Mouse (Mus musculus) intestine, embryonic 16.5 days (tissue): Measurements from ENCODE around the gene Zfp637. TPM values are rescaled to one million over a fixed set of nuclear protein-coding genes. Genes with fewer than 3 reads are reported as not detected.
"Not testable (repeated sequence)": the region's sequence is repeated elsewhere in the genome, so short reads cannot be mapped to it uniquely, and the experiment has no call there.

Source experiments
- ATAC-seq: fragments of 200-750 bp; cut with Nextera tagmentation; 2 replicates; pipeline ENCODE4 v1.8.0; 2017; ENCODE audit warnings: moderate TSS enrichment, moderate library complexity
- H3K27ac ChIP-seq: fragments of 300-500 bp; sonication (generic); 2 replicates; pipeline ENCODE4 v1.5.1; 2014; ENCODE audit warnings: mild to moderate bottlenecking, low read length
- H3K27me3 ChIP-seq: fragments of 300-500 bp; sonication (generic); replicated peaks from 2 replicates; pipeline ENCODE4 v1.6.1; 2014; ENCODE audit warnings: low read length, control low read depth, mixed read lengths; ENCODE audit not compliant: control insufficient read depth, insufficient read depth
- H3K36me3 ChIP-seq: fragments of 300-500 bp; sonication (generic); 2 replicates; pipeline ENCODE4 v1.6.1; 2014; ENCODE audit warnings: low read length, control low read depth; ENCODE audit not compliant: control insufficient read depth, insufficient read depth
- H3K4me1 ChIP-seq: fragments of 300-500 bp; sonication (generic); 2 replicates; pipeline ENCODE4 v1.6.1; 2014; ENCODE audit warnings: low read length, control low read depth, mixed read lengths; ENCODE audit not compliant: control insufficient read depth, insufficient read depth
- H3K4me2 ChIP-seq: fragments of 300-500 bp; sonication (generic); 2 replicates; pipeline ENCODE4 v1.6.1; 2014; ENCODE audit warnings: low read depth, low read length, control low read depth
- H3K4me3 ChIP-seq: fragments of 300-500 bp; sonication (generic); 2 replicates; pipeline ENCODE4 v1.5.1; 2014; ENCODE audit warnings: mild to moderate bottlenecking, low read length
- H3K9ac ChIP-seq: fragments of 300-500 bp; sonication (generic); 2 replicates; pipeline ENCODE4 v1.6.1; 2014; ENCODE audit warnings: low read depth, low read length
- H3K9me3 ChIP-seq: fragments of 300-500 bp; sonication (generic); 2 replicates; pipeline ENCODE4 v1.6.1; 2016; ENCODE audit warnings: low read length, control low read depth; ENCODE audit not compliant: control insufficient read depth
- WGBS: fragments of 180-500 bp; shearing (Covaris S2); extraction: QIAGEN DNeasy Blood & Tissue Kit; methylation state at CpG from one replicate; pipeline ENCODE4 v1.1.7; 2014; 5-methylcytosine and 5-hydroxymethylcytosine counted together
- polyA plus RNA-seq: library from polyadenylated mRNA; unstranded; fragments of >200 nt; fragmentation: Nextera tagmentation; extraction: Ambion mirVana; gene quantifications from 2 replicates; pipeline ENCODE4 v1.2.1, GENCODE M21; 2015

Gene Zfp637
- polyA plus RNA-seq, 1 experiment from 2014 or later: 85.9 TPM

GRCm38 (mm10) chr6:117857990-117858389 is 17.0 kb downstream of the Zfp637 start:
- peak; percentile 48 for ATAC-seq
- WGBS: 53% methylated on average over 1 of the region's 1 CpGs
- H3K9ac ChIP-seq: no peak overlapping the region
- no peaks in the 10 kb centered on the region for H3K36me3 ChIP-seq
- no peaks in the 10 kb centered on the region for H3K27me3 ChIP-seq
- no peaks in the 10 kb centered on the region for H3K4me1 ChIP-seq
- H3K27ac ChIP-seq: no peak overlapping the region
- H3K9me3 ChIP-seq: no peaks in the 10 kb centered on the region
- no peak overlapping the region for H3K4me3 ChIP-seq
- H3K4me2 ChIP-seq: no peak overlapping the region

DNA sequence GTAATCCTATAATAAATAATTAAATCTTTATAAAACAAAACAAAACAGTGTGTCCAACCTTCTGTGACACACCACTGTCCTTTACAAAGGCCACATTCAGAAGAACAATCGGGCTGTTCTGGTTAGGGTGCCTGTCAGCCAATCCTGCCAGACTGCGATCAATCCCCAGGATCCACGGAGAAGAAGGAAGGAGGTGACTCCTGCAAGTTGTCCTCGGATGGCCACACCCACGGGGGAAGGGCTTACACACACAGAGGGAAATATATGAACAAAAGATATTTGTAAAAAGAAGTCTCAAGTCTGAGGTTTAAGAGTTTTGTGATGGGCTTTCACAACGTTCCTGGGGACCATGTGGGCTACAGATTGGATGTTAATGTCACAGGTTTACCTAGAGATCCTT is 20.9 kb downstream of the Zfp637 start, which contains the start of gene Zfp239:
Zfp239 (plus strand) TSS at position 253 of the 400 bp plus-strand sequence.
- ATAC-seq: no peak
- H3K4me3 ChIP-seq: peak within 1 kb of the TSS; percentile 87
- WGBS: 62% methylated on average over 6 of the region's 6 CpGs
- H3K4me1 ChIP-seq: peaks cover 5% of the 10 kb centered on the region; the same call in 1 of the 2 replicates
- no peaks in the 10 kb centered on the region for H3K9me3 ChIP-seq
- peak within 1 kb of the TSS; percentile 76 for H3K9ac ChIP-seq
- H3K4me2 ChIP-seq: peak within 1 kb of the TSS; percentile 97
- H3K27ac ChIP-seq: 0 out of 2 replicates have a peak within 1 kb of the TSS, but pooled peaks have one; percentile 28
- H3K36me3 ChIP-seq: no peaks in the 10 kb centered on the region
- H3K27me3 ChIP-seq: no peaks in the 10 kb centered on the region

DNA sequence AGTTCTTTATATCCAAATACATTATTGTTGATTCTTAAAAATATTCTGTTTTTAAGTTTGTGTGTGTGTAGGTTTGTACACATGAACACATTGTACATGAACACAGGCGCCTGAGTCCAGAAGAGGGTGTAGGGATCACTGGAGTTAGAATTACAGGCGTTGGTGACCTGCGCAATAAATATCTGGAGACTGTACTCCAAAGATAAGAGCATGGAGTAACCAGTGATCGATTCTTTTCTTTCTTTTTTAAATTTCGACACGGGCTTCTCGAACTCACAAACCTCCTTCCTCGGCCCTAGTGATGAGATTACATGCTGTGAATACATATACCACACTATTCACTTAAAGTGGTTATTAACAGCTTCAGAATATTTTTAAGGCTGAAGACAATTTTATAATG is 21.5 kb downstream of the Zfp637 start:
- 72% methylated on average over 8 of the region's 8 CpGs for WGBS
- H3K27me3 ChIP-seq: no peaks in the 10 kb centered on the region
- peak; percentile 49 for ATAC-seq

DNA sequence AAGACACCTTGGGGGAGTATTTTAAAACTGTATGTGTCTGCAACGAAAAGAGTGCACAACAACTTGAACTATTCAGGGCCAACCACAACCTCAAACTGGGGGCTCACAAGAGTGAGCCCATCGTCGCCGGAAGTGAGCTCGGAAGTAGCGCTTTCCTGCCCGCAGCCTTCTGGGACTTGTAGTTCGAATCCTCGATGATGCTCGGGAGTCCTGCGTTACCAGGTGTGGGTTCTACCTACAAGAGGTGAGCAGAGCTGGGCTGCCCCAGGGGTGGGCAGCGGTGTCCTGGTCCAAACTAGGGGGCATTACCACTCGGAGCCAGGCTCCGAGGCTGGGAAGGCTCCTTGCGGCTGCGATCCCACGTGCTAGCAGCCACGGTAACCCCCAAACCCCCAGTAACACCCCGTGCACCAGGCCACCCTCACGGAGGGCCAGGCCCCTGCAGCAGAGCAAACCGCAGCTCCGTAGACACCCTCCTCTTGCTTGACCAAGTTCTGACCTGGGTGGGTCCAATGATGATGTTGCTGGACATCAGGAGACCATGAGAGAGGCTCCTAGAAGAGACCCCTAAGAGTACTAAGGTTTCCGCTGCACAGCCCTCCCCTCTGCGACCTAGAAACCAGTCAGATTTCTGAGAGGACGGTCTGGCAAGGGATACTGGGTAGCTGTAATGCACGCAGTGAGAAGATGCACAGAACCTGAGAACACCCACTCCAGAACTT is 22.1 kb downstream of the Zfp637 start:
- H3K27ac ChIP-seq: no peak overlapping the region
- no peaks in the 10 kb centered on the region for H3K36me3 ChIP-seq
- peak overlapping the region; percentile 97 for H3K4me2 ChIP-seq
- H3K9ac ChIP-seq: peak overlapping the region; percentile 76
- WGBS: 2% methylated on average over 26 of the region's 26 CpGs
- H3K27me3 ChIP-seq: no peaks in the 10 kb centered on the region
- H3K9me3 ChIP-seq: no peaks in the 10 kb centered on the region
- peaks cover 5% of the 10 kb centered on the region; the same call in 1 of the 2 replicates for H3K4me1 ChIP-seq
- ATAC-seq: peak; percentile 85
- peak overlapping the region; percentile 87 for H3K4me3 ChIP-seq

More for the DNA sequence above, 21.5 kb downstream of the Zfp637 start:
- H3K9ac ChIP-seq: no peak overlapping the region
- H3K27ac ChIP-seq: 0 out of 2 replicates have a peak overlapping the region, but pooled peaks have one; percentile 28
- H3K4me3 ChIP-seq: peak overlapping the region; percentile 87
- H3K9me3 ChIP-seq: no peaks in the 10 kb centered on the region
- H3K4me2 ChIP-seq: peak overlapping the region; percentile 97
- H3K36me3 ChIP-seq: no peaks in the 10 kb centered on the region
- peaks cover 5% of the 10 kb centered on the region; the same call in 1 of the 2 replicates for H3K4me1 ChIP-seq

- Histone ChIP-seq H3K4me1 (peaks cover 5% of the 10 kb centered on the region; the same call in 1 of the 2 replicates), H3K4me3 (peak overlapping the region; percentile 87), H3K27me3 (no peaks in the 10 kb centered on the region), H3K36me3 (no peaks in the 10 kb centered on the region), H3K4me2 (peak overlapping the region; percentile 97), H3K9ac (no peak overlapping the region), H3K27ac (no peak overlapping the region), H3K9me3 (no peaks in the 10 kb centered on the region)
- ATAC-seq: no peak
- 93% methylated on average over 8 of the region's 8 CpGs for WGBS
These were observed 22.8 kb downstream of the Zfp637 start for GRCm38 (mm10) chr6:117863751-117864150.

DNA sequence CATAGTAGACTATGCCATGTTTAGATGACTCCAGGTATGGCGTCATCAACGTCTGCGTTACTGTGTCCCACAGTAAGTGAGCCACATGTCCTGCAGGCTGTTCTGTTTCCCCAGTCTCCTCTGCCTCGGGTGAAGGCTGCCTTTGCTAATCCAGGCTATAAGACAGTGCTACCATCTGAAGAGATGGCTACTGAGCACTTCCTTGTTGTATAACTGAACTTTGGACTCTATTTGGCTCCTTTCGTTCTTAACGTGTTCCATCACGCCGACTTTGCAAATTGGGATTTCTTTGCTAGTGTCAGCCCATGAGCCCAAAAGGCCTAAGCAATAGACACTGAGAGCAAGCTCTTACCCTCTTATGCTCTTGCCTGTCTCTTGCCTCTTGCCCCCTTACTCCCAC is 27.2 kb downstream of the Zfp637 start:
- Histone ChIP-seq H3K4me1 (peaks cover 4% of the 10 kb centered on the region; the same call in 1 of the 2 replicates), H3K36me3 (no peaks in the 10 kb centered on the region), H3K27me3 (no peaks in the 10 kb centered on the region), H3K4me2 (no peak overlapping the region), H3K9ac (no peak overlapping the region), H3K4me3 (no peak overlapping the region), H3K27ac (no peak overlapping the region), H3K9me3 (no peaks in the 10 kb centered on the region)
- 84% methylated on average over 8 of the region's 8 CpGs for WGBS
- ATAC-seq: no peak

- no peak overlapping the region for H3K4me2 ChIP-seq
- no peak overlapping the region for H3K9ac ChIP-seq
- H3K4me3 ChIP-seq: no peak overlapping the region
- no peak for ATAC-seq
- no peaks in the 10 kb centered on the region for H3K9me3 ChIP-seq
- H3K27ac ChIP-seq: no peak overlapping the region
- 80% methylated on average over 14 of the region's 14 CpGs for WGBS
- no peaks in the 10 kb centered on the region for H3K4me1 ChIP-seq
- H3K36me3 ChIP-seq: no peaks in the 10 kb centered on the region
- no peaks in the 10 kb centered on the region for H3K27me3 ChIP-seq
These were observed 30.1 kb downstream of the Zfp637 start for GRCm38 (mm10) chr6:117871034-117871433.

GRCm38 (mm10) chr6:117873450-117873849 is 32.5 kb downstream of the Zfp637 start:
- not testable (repeated sequence) for H3K4me3 ChIP-seq
- 88% methylated on average over 7 of the region's 7 CpGs for WGBS

GRCm38 (mm10) chr6:117874621-117875281 is 33.8 kb downstream of the Zfp637 start:
- H3K4me2 ChIP-seq: no peak overlapping the region
- WGBS: 71% methylated on average over 3 of the region's 3 CpGs

More at GRCm38 (mm10) chr6:117873450-117873849, 32.5 kb downstream of the Zfp637 start:
- H3K36me3 ChIP-seq, H3K4me2 ChIP-seq, ATAC-seq, H3K9ac ChIP-seq, H3K4me1 ChIP-seq, H3K9me3 ChIP-seq, H3K27ac ChIP-seq, H3K27me3 ChIP-seq: not testable (repeated sequence)

More at GRCm38 (mm10) chr6:117874621-117875281, 33.8 kb downstream of the Zfp637 start:
- Histone ChIP-seq H3K27ac (no peak overlapping the region; the same call in 1 of the 2 replicates), H3K9ac (no peak overlapping the region), H3K27me3 (no peaks in the 10 kb centered on the region), H3K36me3 (no peaks in the 10 kb centered on the region), H3K9me3 (no peaks in the 10 kb centered on the region), H3K4me3 (no peak overlapping the region), H3K4me1 (no peaks in the 10 kb centered on the region)
- ATAC-seq: no peak
